Mouse (Mus musculus) spleen, postnatal 14 days (tissue): ENCODE data around the gene BC025920.

Experiments
- DNase-seq, 2 experiments: peaks; one replicate each; pipeline ENCODE4 v3.0.0; 2021 to 2022; ENCODE audit warnings: low spot score in 2 of 2

The BC025920 gene

GRCm38 (mm10) chr10:81642648-81643448 lies 36.8 kb downstream of the BC025920 start:
- no peak for DNase-seq

- peak; percentile 84 to 91 for DNase-seq
Measured at GRCm38 (mm10) chr10:81643449-81644055, 37.5 kb downstream of the BC025920 start.

GRCm38 (mm10) chr10:81644162-81644561 lies 38.1 kb downstream of the BC025920 start:
- DNase-seq: no peak

GRCm38 (mm10) chr10:81644716-81645115 lies 38.6 kb downstream of the BC025920 start:
- peak in 1 of 2 experiments; percentile 6 for DNase-seq

- no peak for DNase-seq
Measured at GRCm38 (mm10) chr10:81645391-81645790, 39.3 kb downstream of the BC025920 start.

- no peak for DNase-seq
Measured at GRCm38 (mm10) chr10:81646015-81646555, 40.0 kb downstream of the BC025920 start.

GRCm38 (mm10) chr10:81648803-81649775 lies 43.0 kb downstream of the BC025920 start, which contains the start of gene Gm10778:
Gm10778 (plus strand) TSS chr10:81649059.
- peak; percentile 70 to 77 for DNase-seq

- DNase-seq: no peak
Measured at GRCm38 (mm10) chr10:81655178-81655577, 49.1 kb downstream of the BC025920 start.

GRCm38 (mm10) chr10:81656174-81656573 lies 50.1 kb downstream of the BC025920 start:
- no peak for DNase-seq
